Mouse (Mus musculus): ENCODE measurements around the gene Herc2.
A peak's percentile ranks its signal among the peaks of the same experiment; 100 is the strongest.

Gene Herc2

GRCm38 (mm10) chr7:56066634-56067033, 16.6 kb downstream of the Herc2 start:
- no peak for DNase-seq (ENCODE audit: low read depth, low spot score)

DNA sequence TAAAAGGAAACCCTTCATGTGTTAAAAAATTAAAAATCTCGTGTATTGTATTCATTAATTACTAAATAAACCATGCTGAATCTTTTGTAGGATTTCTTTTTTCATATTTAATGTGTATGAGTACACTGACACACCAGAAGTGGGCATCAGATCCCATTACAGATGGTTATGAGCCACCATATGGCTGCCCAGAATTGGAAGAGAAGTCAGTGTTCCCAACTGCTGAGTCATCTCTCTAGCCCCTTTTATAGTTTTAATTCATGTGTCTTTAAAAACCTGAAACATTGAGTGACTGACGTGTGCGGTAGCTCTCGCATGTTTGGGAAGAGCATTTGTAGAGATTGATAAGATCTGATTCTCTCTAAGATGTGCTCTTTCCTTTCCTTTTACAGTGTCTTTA, 21.7 kb downstream of the Herc2 start:
- no peak for DNase-seq (ENCODE audit: low read depth, low spot score)

- DNase-seq (ENCODE audit: low read depth, low spot score), result no peak
Measured at GRCm38 (mm10) chr7:56083034-56083433, 33.0 kb downstream of the Herc2 start.

GRCm38 (mm10) chr7:56089097-56089496, 39.1 kb downstream of the Herc2 start:
- DNase-seq (ENCODE audit: low read depth, low spot score), result no peak

DNA sequence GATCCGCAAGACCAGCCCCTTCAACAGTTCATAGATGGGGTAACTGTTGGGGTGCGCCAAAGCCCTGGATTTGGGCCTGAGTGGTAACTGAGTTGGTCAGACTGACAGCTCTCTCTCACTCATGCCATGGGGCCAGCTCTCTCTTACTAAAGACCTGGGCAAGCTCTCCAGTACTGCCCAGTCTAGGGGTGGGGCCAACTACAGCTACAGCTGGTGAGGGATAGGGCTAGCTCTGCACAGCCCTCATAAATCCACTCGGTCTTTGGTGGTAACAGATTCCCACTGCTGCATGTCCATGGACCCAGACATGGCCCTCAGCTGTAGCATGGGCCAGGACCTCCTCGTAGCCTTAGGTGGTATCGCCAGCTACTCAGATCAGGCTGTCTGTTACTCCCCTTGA, 41.4 kb downstream of the Herc2 start:
- no peak for DNase-seq (ENCODE audit: low read depth, low spot score)

DNA sequence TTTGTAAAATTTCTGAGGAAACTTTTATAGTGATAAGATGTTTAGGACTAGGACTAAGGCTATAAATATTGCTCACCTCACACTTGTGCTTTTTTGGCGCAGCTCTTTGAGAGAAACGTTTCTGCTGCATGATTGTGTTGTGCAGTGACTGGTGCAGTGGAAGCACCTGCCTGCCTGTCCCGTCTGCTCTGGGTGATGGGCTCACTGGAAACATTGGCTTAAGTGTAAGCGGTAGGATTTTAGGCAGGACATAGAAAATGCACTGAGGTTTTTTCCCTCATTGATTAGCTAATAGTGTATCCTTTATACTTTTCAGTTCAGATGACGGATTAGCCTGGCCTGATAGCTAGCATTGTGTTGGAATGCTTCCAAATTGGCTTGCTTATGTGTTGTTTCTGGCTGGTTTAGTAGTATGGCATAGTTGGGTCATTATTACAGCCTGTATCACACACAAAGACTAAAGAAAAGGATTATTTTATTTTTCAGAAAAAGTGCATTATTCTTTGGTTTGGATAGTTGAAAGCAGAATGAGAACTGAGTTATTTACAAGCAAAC, 52.4 kb downstream of the Herc2 start:
- DNase-seq (ENCODE audit: low read depth, low spot score), result no peak

DNA sequence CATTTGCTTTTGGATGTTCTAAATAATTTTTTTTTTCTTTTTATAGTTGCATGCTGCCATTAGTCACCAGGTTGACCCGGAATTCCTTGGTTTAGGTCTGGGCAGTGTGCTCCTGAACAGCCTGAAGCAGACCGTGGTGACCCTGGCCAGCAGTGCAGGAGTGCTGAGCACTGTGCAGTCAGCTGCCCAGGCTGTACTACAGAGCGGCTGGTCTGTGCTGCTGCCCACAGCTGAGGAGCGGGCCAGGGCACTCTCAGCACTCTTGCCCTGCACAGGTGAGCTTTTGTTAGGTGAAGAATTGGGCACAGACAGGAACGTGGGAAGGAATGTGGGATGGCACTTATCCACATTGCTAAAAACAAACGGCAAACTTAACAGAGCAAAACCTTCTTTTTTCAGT, 63.0 kb downstream of the Herc2 start:
- DNase-seq (ENCODE audit: low read depth, low spot score), result no peak

GRCm38 (mm10) chr7:56114148-56114547, 64.2 kb downstream of the Herc2 start:
- DNase-seq (ENCODE audit: low read depth, low spot score), result no peak

DNA sequence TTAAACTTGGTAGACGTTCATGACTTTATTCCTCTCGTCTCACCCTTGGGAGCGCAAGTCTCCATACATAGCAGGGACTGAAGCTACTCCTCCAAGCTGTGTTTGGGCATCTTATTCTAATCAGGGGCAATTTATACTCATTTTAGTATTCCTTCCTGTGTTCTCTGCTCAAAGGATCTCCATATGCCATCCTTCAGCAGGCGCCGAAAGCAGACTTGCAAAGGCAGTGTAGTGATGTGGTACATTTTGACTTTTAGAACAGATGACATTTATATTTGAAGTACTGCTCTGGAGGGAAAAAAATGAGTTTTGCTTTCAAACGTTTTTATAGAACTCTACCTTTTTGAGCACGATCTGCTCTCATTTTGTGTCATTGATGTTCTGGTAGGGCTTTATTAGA, 71.0 kb downstream of the Herc2 start:
- DNase-seq (ENCODE audit: low read depth, low spot score), result no peak

DNA sequence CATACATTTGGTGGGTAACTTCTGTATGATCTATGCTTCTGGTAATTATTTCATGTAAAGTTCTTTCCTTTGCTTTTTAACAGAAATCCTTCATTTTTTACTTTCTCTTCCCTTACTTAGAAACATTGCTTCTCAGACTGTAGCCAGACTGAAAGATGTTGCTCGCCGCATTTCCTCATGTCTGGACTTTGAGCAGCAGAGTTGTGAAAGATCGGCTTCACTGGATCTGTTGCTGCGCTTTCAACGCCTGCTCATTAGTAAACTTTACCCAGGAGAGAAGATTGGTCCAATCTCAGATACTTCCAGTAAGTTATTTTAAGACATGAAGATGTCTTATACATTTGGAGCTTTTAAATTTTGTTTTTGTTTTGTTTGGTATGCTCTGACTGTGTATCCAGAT, 71.4 kb downstream of the Herc2 start:
- DNase-seq (ENCODE audit: low read depth, low spot score), result no peak

- no peak for DNase-seq (ENCODE audit: low read depth, low spot score)
Measured at GRCm38 (mm10) chr7:56128080-56128479, 78.1 kb downstream of the Herc2 start.

GRCm38 (mm10) chr7:56129577-56129976, 79.6 kb downstream of the Herc2 start:
- no peak for DNase-seq (ENCODE audit: low read depth, low spot score)

GRCm38 (mm10) chr7:56131548-56131947, 81.6 kb downstream of the Herc2 start:
- DNase-seq (ENCODE audit: low read depth, low spot score), result no peak

- peak; percentile 24 for DNase-seq (ENCODE audit: low read depth, low spot score)
Measured at GRCm38 (mm10) chr7:56138706-56139105, 88.7 kb downstream of the Herc2 start.

- no peak for DNase-seq (ENCODE audit: low read depth, low spot score)
Measured at GRCm38 (mm10) chr7:56146424-56146823, 96.4 kb downstream of the Herc2 start.

- no peak for DNase-seq (ENCODE audit: low read depth, low spot score)
Measured at GRCm38 (mm10) chr7:56148925-56149324, 98.9 kb downstream of the Herc2 start.

GRCm38 (mm10) chr7:56151885-56152676, 102.1 kb downstream of the Herc2 start:
- no peak for DNase-seq (ENCODE audit: low read depth, low spot score)

- DNase-seq (ENCODE audit: low read depth, low spot score), result no peak
Measured at GRCm38 (mm10) chr7:56153161-56153560, 103.2 kb downstream of the Herc2 start.

GRCm38 (mm10) chr7:56153625-56154024, 103.6 kb downstream of the Herc2 start:
- no peak for DNase-seq (ENCODE audit: low read depth, low spot score)

DNA sequence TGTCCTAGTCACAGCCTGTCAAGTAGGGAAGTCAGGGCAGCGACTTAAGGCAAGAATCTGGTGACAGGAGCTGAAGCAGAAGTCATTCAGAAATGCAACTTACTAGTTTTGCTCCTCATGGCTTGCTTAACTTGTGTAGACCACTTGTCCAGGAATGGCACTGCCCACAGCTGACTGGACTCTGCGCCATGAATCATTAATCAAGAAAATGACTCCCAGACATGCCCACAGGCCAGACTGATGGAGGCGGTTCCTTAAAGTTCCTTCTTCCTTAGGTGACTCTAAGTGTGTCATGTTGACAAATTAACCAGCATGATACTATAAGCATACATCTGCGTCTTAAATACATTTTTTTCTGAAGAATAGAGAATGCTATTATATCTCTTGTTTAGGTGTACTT, 113.3 kb downstream of the Herc2 start:
- DNase-seq (ENCODE audit: low read depth, low spot score), result no peak

DNA sequence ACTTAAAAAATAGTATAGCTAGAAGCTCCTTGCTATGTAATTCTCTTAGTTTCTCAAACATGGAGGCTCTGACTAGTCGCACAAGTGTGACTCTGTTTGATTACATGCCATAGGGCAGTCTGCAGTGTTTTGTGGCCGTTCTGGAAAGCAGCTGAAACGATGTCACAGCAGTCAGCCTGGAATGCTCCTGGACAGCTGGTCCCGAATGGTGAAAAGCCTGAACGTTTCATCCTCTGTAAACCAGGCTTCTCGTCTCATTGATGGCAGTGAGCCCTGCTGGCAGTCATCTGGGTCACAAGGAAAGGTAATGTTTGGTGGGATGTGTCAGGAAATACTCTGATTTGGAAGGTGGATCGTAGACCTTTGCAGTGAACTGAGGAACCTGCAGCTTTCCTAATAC, 118.7 kb downstream of the Herc2 start:
- DNase-seq (ENCODE audit: low read depth, low spot score), result no peak

GRCm38 (mm10) chr7:56177371-56177770, 127.4 kb downstream of the Herc2 start:
- DNase-seq (ENCODE audit: low read depth, low spot score), result no peak

- DNase-seq (ENCODE audit: low read depth, low spot score), result no peak
Measured at GRCm38 (mm10) chr7:56191041-56191440, 141.0 kb downstream of the Herc2 start.

GRCm38 (mm10) chr7:56191661-56192060, 141.7 kb downstream of the Herc2 start:
- no peak for DNase-seq (ENCODE audit: low read depth, low spot score)
